Mouse (Mus musculus) liver, embryonic 14.5 days (tissue): ENCODE results near the gene Cd151.

ENCODE experiments used
- CTCF ChIP-seq: IDR thresholded peaks from 2 replicates; pipeline ENCODE4 v1.5.1; 2016; ENCODE audit warnings: antibody characterized with exemption, low read depth, control low read depth
- EP300 ChIP-seq: IDR thresholded peaks from 2 replicates; pipeline ENCODE4 v1.6.1; 2016; ENCODE audit warnings: antibody characterized with exemption, low read depth

DNA sequence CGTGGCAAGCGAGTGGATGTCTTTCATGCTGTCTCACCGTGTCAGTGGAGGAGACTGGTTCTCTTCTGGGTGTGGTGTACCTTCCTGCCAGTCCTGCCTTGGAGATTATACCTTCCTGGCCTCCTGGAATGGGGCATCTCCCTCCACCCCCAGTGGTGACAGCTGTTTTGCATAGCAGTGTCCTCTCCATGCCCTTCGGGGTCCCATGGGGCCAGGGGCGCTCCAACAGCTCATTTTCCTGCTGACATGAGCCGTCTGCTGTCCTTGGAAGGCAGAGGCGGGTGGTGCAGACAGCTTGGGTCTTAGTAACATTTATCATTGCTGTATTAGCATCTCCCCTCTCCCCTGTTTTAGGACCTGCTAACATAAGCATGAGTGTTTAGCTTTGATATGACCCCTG, 19.9 kb downstream of the Cd151 start:
- TF ChIP-seq CTCF (no peak), EP300 (no peak)
